Mouse (Mus musculus) MEL (cell line): ENCODE data around the gene Psma4. TPM values are rescaled to one million over a fixed set of nuclear protein-coding genes. Genes with fewer than 3 reads are reported as not detected.

Source experiments
- DNase-seq: peaks from one replicate; pipeline ENCODE4 v3.0.0; 2011; ENCODE audit warnings: low read depth, low spot score
- H3K27ac ChIP-seq: 2 replicates; pipeline ENCODE4 v1.5.1; 2012; ENCODE audit warnings: low read depth, mild to moderate bottlenecking, control low read depth, low read length, moderate library complexity; ENCODE audit not compliant: control insufficient read depth
- H3K27me3 ChIP-seq, 2 experiments: fragments of 150-350 bp in 1 of 2; sonication (generic) in 1 of 2; 2 replicates each; pipeline ENCODE4 v1.6.1; 2012; ENCODE audit warnings: low read length in 2 of 2, mild to moderate bottlenecking in 2 of 2, improper control_type of control experiment in 1 of 2, moderate library complexity in 1 of 2; ENCODE audit not compliant: insufficient read depth in 2 of 2, control insufficient read depth in 1 of 2
- H3K36me3 ChIP-seq, 2 experiments: 2 replicates each; pipeline ENCODE4 v1.6.1; 2012 to 2014; ENCODE audit warnings: low read length in 2 of 2, improper control_type of control experiment in 1 of 2, inconsistent platforms in 1 of 2, mild to moderate bottlenecking in 1 of 2; ENCODE audit not compliant: insufficient read depth in 2 of 2, control insufficient read depth in 1 of 2
- H3K4me1 ChIP-seq, 2 experiments: fragments of 150-350 bp in 1 of 2; sonication (generic) in 1 of 2; 2 replicates each; pipeline ENCODE4 v1.6.1; 2012; ENCODE audit warnings: low read length in 2 of 2, improper control_type of control experiment in 1 of 2, mild to moderate bottlenecking in 1 of 2; ENCODE audit not compliant: insufficient read depth in 2 of 2, control insufficient read depth in 1 of 2
- H3K4me3 ChIP-seq, 2 experiments: fragments of 150-350 bp in 1 of 2; sonication (generic) in 1 of 2; 2 replicates each; pipeline ENCODE4 v1.5.1; 2012; ENCODE audit warnings: low read depth in 2 of 2, low read length in 2 of 2, mild to moderate bottlenecking in 2 of 2, moderate library complexity in 2 of 2, control low read depth in 1 of 2, improper control_type of control experiment in 1 of 2; ENCODE audit not compliant: control insufficient read depth in 1 of 2, insufficient read depth in 1 of 2
- H3K79me2 ChIP-seq: 2 replicates; pipeline ENCODE4 v1.6.1; 2012; ENCODE audit warnings: mild to moderate bottlenecking, low read length, moderate library complexity; ENCODE audit not compliant: control insufficient read depth, poor library complexity, insufficient read depth
- H3K9ac ChIP-seq: 2 replicates; pipeline ENCODE4 v1.6.1; 2012; ENCODE audit warnings: low read depth, mild to moderate bottlenecking, control low read depth, low read length, moderate library complexity; ENCODE audit not compliant: control insufficient read depth, poor library complexity, severe bottlenecking
- H3K9me3 ChIP-seq: fragments of 150-350 bp; sonication (generic); replicated peaks from 2 replicates; pipeline ENCODE4 v1.6.1; 2012; ENCODE audit warnings: mild to moderate bottlenecking, low read length, improper control_type of control experiment, moderate library complexity; ENCODE audit not compliant: insufficient read depth
- BHLHE40 ChIP-seq: IDR thresholded peaks from 2 replicates; pipeline ENCODE4 v1.6.1; 2012; ENCODE audit warnings: low read depth, mild to moderate bottlenecking, inconsistent platforms, low read length, improper control_type of control experiment, borderline replicate concordance
- CHD1 ChIP-seq: IDR thresholded peaks from 2 replicates; pipeline ENCODE4 v1.6.1; 2012; ENCODE audit warnings: low read depth, mild to moderate bottlenecking, inconsistent platforms, low read length, improper control_type of control experiment
- CHD2 ChIP-seq: IDR thresholded peaks from 2 replicates; pipeline ENCODE4 v1.6.1; 2011; ENCODE audit warnings: low read length, improper control_type of control experiment
- CTCF ChIP-seq, 3 experiments: IDR thresholded peaks in 2 of 3; conservative IDR thresholded peaks in 1 of 3; 2 replicates each; pipeline ENCODE4 v1.5.1; 2011 to 2012; ENCODE audit warnings: low read length in 3 of 3, low read depth in 2 of 3, mild to moderate bottlenecking in 2 of 3, improper control_type of control experiment in 1 of 3, inconsistent platforms in 1 of 3, mixed read lengths in 1 of 3, moderate library complexity in 1 of 3; ENCODE audit not compliant: control insufficient read depth in 1 of 3, insufficient read depth in 1 of 3, poor library complexity in 1 of 3, severe bottlenecking in 1 of 3
- E2F4 ChIP-seq: IDR thresholded peaks from 2 replicates; pipeline ENCODE4 v1.6.1; 2011; ENCODE audit warnings: low read depth, low read length, improper control_type of control experiment, borderline replicate concordance
- ELF1 ChIP-seq: IDR thresholded peaks from 2 replicates; pipeline ENCODE4 v1.6.1; 2014; ENCODE audit warnings: low read depth, mild to moderate bottlenecking, inconsistent platforms, low read length, improper control_type of control experiment, moderate library complexity
- EP300 ChIP-seq, 2 experiments: IDR thresholded peaks; 2 replicates each; pipeline ENCODE4 v1.6.1; 2011; ENCODE audit warnings: improper control_type of control experiment in 2 of 2, low read length in 2 of 2, low read depth in 1 of 2, mild to moderate bottlenecking in 1 of 2
- ETS1 ChIP-seq: IDR thresholded peaks from 2 replicates; pipeline ENCODE4 v1.6.1; 2012; ENCODE audit warnings: low read depth, mild to moderate bottlenecking, inconsistent platforms, low read length, improper control_type of control experiment, moderate library complexity
- GABPA ChIP-seq: IDR thresholded peaks from 2 replicates; pipeline ENCODE4 v1.6.1; 2012; ENCODE audit warnings: low read depth, mild to moderate bottlenecking, inconsistent platforms, low read length, improper control_type of control experiment, moderate library complexity
- GATA1 ChIP-seq: IDR thresholded peaks from 2 replicates; pipeline ENCODE4 v1.6.1; 2011; ENCODE audit warnings: low read depth, low read length, improper control_type of control experiment
- HCFC1 ChIP-seq: IDR thresholded peaks from 2 replicates; pipeline ENCODE4 v1.6.1; 2012; ENCODE audit warnings: low read depth, mild to moderate bottlenecking, inconsistent platforms, low read length, improper control_type of control experiment, moderate library complexity
- MAFK ChIP-seq: IDR thresholded peaks from 2 replicates; pipeline ENCODE4 v1.6.1; 2011; ENCODE audit warnings: low read depth, mild to moderate bottlenecking, low read length, improper control_type of control experiment, borderline replicate concordance
- MAZ ChIP-seq: IDR thresholded peaks from 2 replicates; pipeline ENCODE4 v1.6.1; 2012; ENCODE audit warnings: low read depth, mild to moderate bottlenecking, inconsistent platforms, low read length, improper control_type of control experiment
- MXI1 ChIP-seq: IDR thresholded peaks from 2 replicates; pipeline ENCODE4 v1.6.1; 2011; ENCODE audit warnings: mild to moderate bottlenecking, low read depth, low read length, improper control_type of control experiment
- MYB ChIP-seq: IDR thresholded peaks from 2 replicates; pipeline ENCODE4 v1.6.1; 2011; ENCODE audit warnings: mild to moderate bottlenecking, low read depth, low read length, improper control_type of control experiment
- MYC ChIP-seq: IDR thresholded peaks from 2 replicates; pipeline ENCODE4 v1.6.1; 2011; ENCODE audit warnings: low read depth, mild to moderate bottlenecking, low read length, improper control_type of control experiment, moderate library complexity
- NRF1 ChIP-seq: IDR thresholded peaks from 2 replicates; pipeline ENCODE4 v1.6.1; 2014; ENCODE audit warnings: low read depth, mild to moderate bottlenecking, inconsistent platforms, low read length, improper control_type of control experiment, moderate library complexity; ENCODE audit not compliant: poor library complexity, insufficient read depth, severe bottlenecking
- POLR2AphosphoS2 ChIP-seq: IDR thresholded peaks from 2 replicates; pipeline ENCODE4 v1.6.1; 2011; ENCODE audit warnings: low read length, improper control_type of control experiment
- POLR2AphosphoS5 ChIP-seq: IDR thresholded peaks from 2 replicates; pipeline ENCODE4 v1.6.1; 2012; ENCODE audit warnings: low read depth, borderline replicate concordance, mild to moderate bottlenecking, inconsistent platforms, low read length, moderate library complexity, mixed read lengths
- RCOR1 ChIP-seq: IDR thresholded peaks from 2 replicates; pipeline ENCODE4 v1.6.1; 2012; ENCODE audit warnings: low read depth, mild to moderate bottlenecking, inconsistent platforms, low read length, improper control_type of control experiment
- SIN3A ChIP-seq: IDR thresholded peaks from 2 replicates; pipeline ENCODE4 v1.6.1; 2012; ENCODE audit warnings: low read length, improper control_type of control experiment, inconsistent platforms
- SMC3 ChIP-seq: IDR thresholded peaks from 2 replicates; pipeline ENCODE4 v1.6.1; 2011; ENCODE audit warnings: low read depth, low read length, improper control_type of control experiment
- TAL1 ChIP-seq: IDR thresholded peaks from 2 replicates; pipeline ENCODE4 v1.6.1; 2012; ENCODE audit warnings: mild to moderate bottlenecking, inconsistent platforms, low read length, moderate library complexity, mixed read lengths
- TCF12 ChIP-seq: IDR thresholded peaks from 2 replicates; pipeline ENCODE4 v1.6.1; 2014; ENCODE audit warnings: low read depth, mild to moderate bottlenecking, inconsistent platforms, low read length, improper control_type of control experiment, moderate library complexity
- UBTF ChIP-seq: IDR thresholded peaks from 2 replicates; pipeline ENCODE4 v1.6.1; 2012; ENCODE audit warnings: low read depth, mild to moderate bottlenecking, inconsistent platforms, low read length, improper control_type of control experiment, moderate library complexity, borderline replicate concordance; ENCODE audit not compliant: insufficient read depth
- USF2 ChIP-seq, 2 experiments: IDR thresholded peaks; 2 replicates each; pipeline ENCODE4 v1.6.1; 2011 to 2012; ENCODE audit warnings: improper control_type of control experiment in 2 of 2, low read length in 2 of 2, borderline replicate concordance in 1 of 2, inconsistent platforms in 1 of 2, low read depth in 1 of 2, mild to moderate bottlenecking in 1 of 2; ENCODE audit not compliant: insufficient read depth in 1 of 2
- ZKSCAN1 ChIP-seq: IDR thresholded peaks from 2 replicates; pipeline ENCODE4 v1.6.1; 2012; ENCODE audit warnings: low read depth, mild to moderate bottlenecking, inconsistent platforms, low read length, improper control_type of control experiment, moderate library complexity
- polyA plus RNA-seq, 2 experiments: library from polyadenylated mRNA; stranded (reverse) in 1 of 2; unstranded in 1 of 2; fragments of >175 nt in 1 of 2; fragments of >200 nt in 1 of 2; gene quantifications; 2 replicates each; pipeline versions ENCODE4 v1.2.1 to v1.2.4; 2012; ENCODE audit warnings: low replicate concordance in 2 of 2, low read depth in 1 of 2; ENCODE audit not compliant: insufficient read length in 2 of 2, insufficient read depth in 1 of 2, missing spikeins in 1 of 2
- total RNA-seq: library from RNA; depleted of rRNA; stranded (reverse); fragments of 300-350 nt; gene quantifications from 2 replicates; pipeline ENCODE4 v1.2.3, GENCODE M21; 2012

Psma4 gene
- total and polyA plus RNA-seq, 3 experiments: 310 to 764 (median 319) TPM

- H3K36me3 ChIP-seq: no peaks in the 10 kb centered on the region
- no peak for TF ChIP-seq USF2 (IDR thresholded peaks at IDR 0.05; ENCODE audit: borderline replicate concordance in 1 of 2, insufficient read depth in 1 of 2, low read depth in 1 of 2, low read length in 2 of 2)
- no peak for TF ChIP-seq CTCF (IDR thresholded peaks at IDR 0.05 in 2 of 3, conservative IDR thresholded peaks at IDR 0.05 in 1 of 3; ENCODE audit: control insufficient read depth in 1 of 3, insufficient read depth in 1 of 3, low read depth in 2 of 3, low read length in 3 of 3, poor library complexity in 1 of 3, severe bottlenecking in 1 of 3)
- TF ChIP-seq SIN3A: no peak
- TF ChIP-seq CHD2: no peak
- no peak for TF ChIP-seq ELF1
- no peak for TF ChIP-seq CHD1
- TF ChIP-seq MAZ: no peak
- TF ChIP-seq TCF12: no peak
- TF ChIP-seq GATA1: no peak
- TF ChIP-seq NRF1: no peak
- TF ChIP-seq MAFK: no peak
- no peak for TF ChIP-seq BHLHE40
- TF ChIP-seq TAL1: no peak
- TF ChIP-seq ZKSCAN1: no peak
- H3K9ac ChIP-seq: no peak overlapping the region
- no peaks in the 10 kb centered on the region for H3K79me2 ChIP-seq
- H3K4me1 ChIP-seq: no peaks in the 10 kb centered on the region
- peaks cover 8% of the 10 kb centered on the region in 2 experiments for H3K27me3 ChIP-seq
- no peak overlapping the region for H3K4me3 ChIP-seq
- DNase-seq: no peak
- no peaks in the 10 kb centered on the region for H3K9me3 ChIP-seq
- H3K27ac ChIP-seq: no peak overlapping the region
Observed at GRCm38 (mm10) chr9:54918781-54919180, 31.8 kb upstream of the Psma4 start.

GRCm38 (mm10) chr9:54919946-54920345 is 30.6 kb upstream of the Psma4 start:
- H3K4me1 ChIP-seq: no peaks in the 10 kb centered on the region
- H3K9me3 ChIP-seq: no peaks in the 10 kb centered on the region
- H3K4me3 ChIP-seq: no peak overlapping the region
- no peaks in the 10 kb centered on the region for H3K79me2 ChIP-seq
- no peaks in the 10 kb centered on the region for H3K36me3 ChIP-seq
- peaks cover 8% of the 10 kb centered on the region in 2 experiments for H3K27me3 ChIP-seq
- TF ChIP-seq MYB (no peak), MXI1 (no peak), HCFC1 (no peak), RCOR1 (no peak), UBTF (no peak), TCF12 (no peak), POLR2AphosphoS5 (no peak), EP300 (IDR thresholded peaks at IDR 0.05; ENCODE audit: low read depth in 1 of 2, low read length in 2 of 2) (no peak), GABPA (no peak), SMC3 (no peak), MYC (no peak), POLR2AphosphoS2 (no peak), E2F4 (no peak), ELF1 (no peak), MAFK (no peak), ETS1 (no peak)
- no peak overlapping the region for H3K9ac ChIP-seq
- no peak overlapping the region for H3K27ac ChIP-seq
- DNase-seq: no peak
